Mouse (Mus musculus) ES-E14 (cell line): ENCODE measurements at regions not wholly inside any gene's neighbourhood (a gene's known extent, or its start where the extent isn't known, plus 50 kb on each side); places are given as distances from the start of the nearest gene placed in this dataset.
"Not testable (repeated sequence)": the region's sequence is repeated elsewhere in the genome, so short reads cannot be mapped to it uniquely, and the experiment has no call there.

Experiments used
- DNase-seq: peaks from one replicate; pipeline ENCODE4 v3.0.0-alpha.2; 2013; ENCODE audit warnings: low read depth, low spot score
- H3K27ac ChIP-seq: 2 replicates; pipeline ENCODE4 v1.5.1; 2012; ENCODE audit warnings: low read depth, mild to moderate bottlenecking, low read length, moderate library complexity, mixed read lengths; ENCODE audit not compliant: poor library complexity, insufficient read depth, severe bottlenecking
- H3K36me3 ChIP-seq: 2 replicates; pipeline ENCODE4 v1.6.1; 2012; ENCODE audit warnings: mild to moderate bottlenecking, low read length, moderate library complexity, mixed read lengths; ENCODE audit not compliant: control insufficient read depth, poor library complexity, insufficient read depth, severe bottlenecking
- H3K4me1 ChIP-seq, 2 experiments: fragments of 150-350 bp in 1 of 2; sonication (generic) in 1 of 2; 2 replicates each; pipeline ENCODE4 v1.6.1; 2012; ENCODE audit warnings: low read length in 2 of 2, mild to moderate bottlenecking in 1 of 2, mixed read lengths in 1 of 2; ENCODE audit not compliant: control insufficient read depth in 2 of 2, insufficient read depth in 2 of 2, poor library complexity in 1 of 2
- H3K4me3 ChIP-seq, 2 experiments: fragments of 150-350 bp in 1 of 2; sonication (generic) in 1 of 2; 2 replicates each; pipeline ENCODE4 v1.5.1; 2012; ENCODE audit warnings: low read length in 2 of 2, low read depth in 1 of 2, mild to moderate bottlenecking in 1 of 2, mixed read lengths in 1 of 2; ENCODE audit not compliant: insufficient read depth in 1 of 2, poor library complexity in 1 of 2, severe bottlenecking in 1 of 2
- H3K9ac ChIP-seq: 2 replicates; pipeline ENCODE4 v1.6.1; 2012; ENCODE audit warnings: low read depth, mild to moderate bottlenecking, low read length, mixed read lengths; ENCODE audit not compliant: poor library complexity, insufficient read depth, severe bottlenecking
- H3K9me3 ChIP-seq: fragments of 150-350 bp; sonication (generic); 2 replicates; pipeline ENCODE4 v1.6.1; 2012; ENCODE audit warnings: low read depth, mild to moderate bottlenecking, low read length; ENCODE audit not compliant: control insufficient read depth, insufficient read depth
- CHD2 ChIP-seq: IDR thresholded peaks from 2 replicates; pipeline ENCODE4 v1.6.1; 2014; ENCODE audit warnings: mild to moderate bottlenecking, low read depth, low read length, inconsistent platforms
- HCFC1 ChIP-seq: IDR thresholded peaks from 2 replicates; pipeline ENCODE4 v1.6.1; 2012; ENCODE audit warnings: low read length, inconsistent platforms, borderline replicate concordance; ENCODE audit not compliant: insufficient read depth
- MAFK ChIP-seq: IDR thresholded peaks from 2 replicates; pipeline ENCODE4 v1.6.1; 2014; ENCODE audit warnings: mild to moderate bottlenecking, low read depth, low read length, inconsistent platforms; ENCODE audit not compliant: insufficient read depth
- ZC3H11A ChIP-seq: IDR thresholded peaks from 2 replicates; pipeline ENCODE4 v1.6.1; 2012; ENCODE audit warnings: low read depth, mild to moderate bottlenecking, inconsistent platforms, low read length, borderline replicate concordance
- ZNF384 ChIP-seq: IDR thresholded peaks from 2 replicates; pipeline ENCODE4 v1.6.1; 2012; ENCODE audit warnings: low read depth, low read length, inconsistent platforms
- in situ Hi-C, 2 experiments: fragments of 600-800 bp; cut with MboI; formaldehyde crosslinking; loops; one replicate each; pipeline ENCODE4 v1.15.1; 2025; ENCODE audit warnings: low sequenced_read_pairs in 2 of 2, inconsistent platforms in 1 of 2; ENCODE audit not compliant: unreplicated experiment in 2 of 2

- no peak for DNase-seq
- Histone ChIP-seq H3K27ac (no peak overlapping the region), H3K4me3 (no peak overlapping the region), H3K9ac (no peak overlapping the region), H3K4me1 (no peaks in the 10 kb centered on the region), H3K9me3 (no peaks in the 10 kb centered on the region), H3K36me3 (no peaks in the 10 kb centered on the region)
- no peak for TF ChIP-seq MAFK
- TF ChIP-seq HCFC1: no peak
- no peak for TF ChIP-seq ZNF384
- TF ChIP-seq CHD2: no peak
- TF ChIP-seq ZC3H11A: no peak
- in situ Hi-C loops: no loop called here
Measured at GRCm38 (mm10) chr16:12638971-12639640, 470.4 kb upstream of the Ercc4 start.

GRCm38 (mm10) chr16:12643053-12643452 is 466.4 kb upstream of the Ercc4 start:
- no peak overlapping the region for H3K4me3 ChIP-seq
- DNase-seq: no peak
- H3K9me3 ChIP-seq: no peaks in the 10 kb centered on the region
- no peaks in the 10 kb centered on the region for H3K36me3 ChIP-seq
- no peak overlapping the region for H3K9ac ChIP-seq
- TF ChIP-seq MAFK: no peak
- TF ChIP-seq ZC3H11A: no peak
- TF ChIP-seq CHD2: no peak
- TF ChIP-seq ZNF384: no peak
- no peak for TF ChIP-seq HCFC1
- H3K4me1 ChIP-seq: no peaks in the 10 kb centered on the region
- in situ Hi-C loops: no loop called here
- no peak overlapping the region for H3K27ac ChIP-seq

GRCm38 (mm10) chr16:12644621-12645020 is 464.9 kb upstream of the Ercc4 start:
- no peak overlapping the region for H3K27ac ChIP-seq
- H3K36me3 ChIP-seq: no peaks in the 10 kb centered on the region
- no peaks in the 10 kb centered on the region for H3K9me3 ChIP-seq
- in situ Hi-C loops: no loop called here
- no peak for TF ChIP-seq ZNF384
- TF ChIP-seq HCFC1: no peak
- no peak for TF ChIP-seq ZC3H11A
- TF ChIP-seq MAFK: no peak
- no peak for TF ChIP-seq CHD2
- no peaks in the 10 kb centered on the region for H3K4me1 ChIP-seq
- H3K4me3 ChIP-seq: no peak overlapping the region
- no peak overlapping the region for H3K9ac ChIP-seq
- no peak for DNase-seq

GRCm38 (mm10) chr16:12652180-12652579 is 457.3 kb upstream of the Ercc4 start:
- Histone ChIP-seq H3K36me3 (no peaks in the 10 kb centered on the region), H3K9ac (no peak overlapping the region), H3K27ac (no peak overlapping the region), H3K4me1 (no peaks in the 10 kb centered on the region), H3K4me3 (no peak overlapping the region), H3K9me3 (no peaks in the 10 kb centered on the region)
- no peak for DNase-seq
- in situ Hi-C loops: no loop called here
- 0 out of 2 replicates have a peak, but pooled peaks have one; percentile 2 for TF ChIP-seq ZC3H11A
- TF ChIP-seq ZNF384: no peak

GRCm38 (mm10) chr16:12673656-12674055 is 435.8 kb upstream of the Ercc4 start:
- in situ Hi-C loops, H3K4me1 ChIP-seq: not testable (repeated sequence)

More at GRCm38 (mm10) chr16:12673656-12674055, 435.8 kb upstream of the Ercc4 start:
- not testable (repeated sequence) for H3K9me3 ChIP-seq, H3K4me3 ChIP-seq, H3K27ac ChIP-seq, H3K36me3 ChIP-seq, DNase-seq, H3K9ac ChIP-seq
